Mouse (Mus musculus) right cerebral cortex, adult 18-20 months (tissue): ENCODE data around the gene Jpt1.
A peak's percentile ranks its signal among the peaks of the same experiment; 100 is the strongest.
"Not testable (repeated sequence)": the region's sequence is repeated elsewhere in the genome, so short reads cannot be mapped to it uniquely, and the experiment has no call there.

ENCODE experiments used
- DNase-seq: peaks from one replicate; pipeline ENCODE4 v3.0.0; 2022; ENCODE audit warnings: mixed read lengths

Jpt1 gene

DNA sequence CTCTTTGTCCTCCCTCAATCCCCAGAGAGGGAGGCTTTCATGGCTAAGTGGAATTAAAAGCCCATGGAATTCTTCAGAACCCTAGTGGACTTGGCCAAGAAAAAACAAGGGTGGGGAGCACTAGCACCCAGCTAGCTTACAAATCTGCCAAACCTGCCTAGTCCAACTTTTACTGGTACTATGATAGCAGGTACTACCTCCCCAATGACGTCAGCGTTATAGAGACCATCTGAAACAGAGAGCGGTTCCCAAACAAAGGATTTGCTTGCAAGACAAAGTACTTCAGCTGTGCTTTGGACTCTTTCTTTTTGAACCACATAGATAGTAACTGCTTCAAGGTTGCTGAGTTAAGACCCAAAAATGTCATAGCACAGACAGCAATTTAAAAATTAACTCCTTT is 2.2 kb downstream of the Jpt1 start:
- no peak for DNase-seq

DNA sequence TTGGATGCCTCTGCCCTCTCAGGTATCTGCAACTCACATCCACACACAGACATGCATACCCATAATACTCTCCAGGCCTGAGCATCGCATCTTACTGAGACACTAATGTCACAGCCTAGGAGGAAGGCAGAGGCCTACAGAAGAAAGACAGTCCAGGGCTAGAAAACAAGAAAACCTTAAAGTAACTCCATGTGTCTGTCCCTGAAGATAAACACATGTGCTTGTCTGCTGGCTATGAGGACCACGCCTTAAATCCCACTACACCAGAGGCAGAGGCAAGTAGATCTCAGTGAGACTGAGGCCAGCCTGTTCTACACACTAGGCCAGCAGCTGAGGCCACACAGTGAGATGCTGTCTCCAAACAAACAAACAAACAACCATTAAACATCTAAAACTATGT is 3.1 kb downstream of the Jpt1 start:
- DNase-seq = no peak

DNA sequence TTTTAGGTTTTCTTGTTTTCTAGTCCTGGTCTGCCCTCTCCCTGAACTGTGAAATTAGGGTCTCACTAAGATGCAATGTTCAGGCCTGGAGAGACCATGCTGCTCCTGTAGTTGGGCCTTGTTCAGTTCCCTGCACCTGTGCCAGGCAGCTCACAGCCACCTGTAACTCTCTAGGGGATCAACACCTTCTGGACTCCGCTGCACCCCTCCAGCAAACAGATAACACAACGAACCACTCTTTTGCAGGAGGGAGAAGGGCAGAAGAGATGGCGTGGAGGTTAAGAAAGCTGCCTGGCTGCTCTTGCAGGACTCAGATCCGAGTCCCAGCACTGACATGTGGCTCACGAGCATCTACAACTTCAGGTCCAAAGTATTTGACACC is 3.7 kb downstream of the Jpt1 start:
- no peak for DNase-seq

DNA sequence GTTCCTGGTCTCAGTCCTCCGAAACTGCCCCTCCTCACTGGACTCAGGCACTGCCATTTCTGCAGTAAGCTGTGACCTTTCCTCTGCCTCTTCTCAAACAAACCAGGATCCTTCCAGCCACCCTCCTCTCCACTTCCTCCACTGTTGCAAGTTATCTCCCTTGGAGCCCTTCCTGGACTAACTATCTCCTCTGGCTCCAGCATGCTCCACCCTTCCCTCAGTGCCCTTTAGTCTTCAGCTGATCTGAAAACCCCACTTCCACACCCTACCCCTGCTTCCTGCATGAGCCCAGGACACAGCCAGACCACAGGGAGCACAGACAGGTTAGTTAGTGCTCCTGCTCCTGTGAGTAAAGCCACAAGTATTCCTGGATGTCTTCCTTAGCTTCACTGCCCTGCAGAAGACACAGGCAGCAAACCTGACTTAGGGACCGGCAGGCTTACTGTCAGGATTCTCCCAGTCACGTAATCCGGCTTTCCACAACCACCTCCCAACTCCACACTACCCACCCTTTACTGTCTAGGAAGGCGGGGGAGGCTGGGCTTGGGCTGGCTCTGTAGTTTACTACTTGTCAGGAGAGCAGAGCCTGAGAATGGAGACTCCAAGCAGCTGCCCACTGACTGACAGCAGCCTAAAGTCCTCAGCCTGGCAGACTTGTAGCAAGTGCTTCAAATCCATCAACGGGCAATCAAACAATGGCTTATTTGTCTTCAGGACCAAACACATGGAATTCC is 4.2 kb downstream of the Jpt1 start:
- DNase-seq = no peak

DNA sequence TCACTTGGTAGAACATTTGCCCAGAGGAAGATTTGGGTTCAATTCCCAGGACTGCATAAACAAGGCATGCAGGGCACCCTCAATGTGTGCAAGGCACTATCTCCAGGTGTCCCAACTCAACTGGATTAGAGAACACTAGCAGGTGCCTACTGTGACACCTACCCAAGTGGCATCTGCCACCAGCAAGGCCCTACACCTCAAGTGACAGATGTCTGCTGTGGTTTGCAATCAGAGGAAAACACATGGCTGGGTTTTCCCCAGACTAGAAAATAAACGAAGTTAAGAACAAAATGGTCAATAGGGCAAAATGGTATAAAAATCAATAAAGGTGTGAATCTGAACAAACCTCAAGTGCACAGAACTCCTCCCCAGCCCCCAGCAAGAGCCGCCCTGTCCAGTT is 6.1 kb downstream of the Jpt1 start:
- no peak for DNase-seq

DNA sequence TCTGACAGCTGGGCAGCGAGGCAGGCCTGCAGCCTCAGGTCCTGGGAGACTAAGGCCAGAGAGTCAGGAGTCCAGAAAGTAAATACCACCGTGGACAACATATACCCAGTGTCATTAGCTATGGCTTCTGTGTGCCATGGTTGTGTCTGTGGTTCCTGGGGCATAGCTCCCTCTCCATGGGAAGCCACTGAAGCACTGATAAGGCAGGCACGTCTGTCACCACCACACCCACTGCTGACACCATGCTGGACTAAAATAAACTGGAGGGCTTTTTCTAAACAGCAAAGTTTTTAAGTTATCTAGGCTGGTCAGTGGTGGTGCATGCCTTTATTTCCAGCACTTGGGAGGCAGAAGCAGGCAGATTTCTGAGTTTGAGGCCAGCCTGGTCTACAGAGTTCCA is 7.6 kb downstream of the Jpt1 start:
- no peak for DNase-seq

DNA sequence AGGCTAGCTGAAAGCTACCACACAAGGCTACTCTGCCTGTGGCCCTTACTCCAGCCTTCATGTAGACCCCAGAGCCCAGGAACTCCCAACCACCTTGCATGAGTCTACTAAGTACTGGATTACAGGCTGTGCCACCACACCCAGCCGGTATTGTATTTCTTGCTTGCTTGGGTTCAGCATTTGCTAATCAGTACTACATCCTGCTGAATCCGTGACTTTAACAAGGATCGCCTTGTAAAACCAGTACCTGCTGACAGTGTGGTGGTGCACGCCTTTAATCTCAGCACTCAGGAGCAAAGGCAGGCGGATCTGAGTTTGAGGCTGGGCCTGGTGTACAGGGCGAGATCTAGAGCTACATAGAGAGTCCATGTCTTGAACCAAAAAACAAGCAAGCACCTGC is 11.6 kb downstream of the Jpt1 start:
- no peak for DNase-seq

DNA sequence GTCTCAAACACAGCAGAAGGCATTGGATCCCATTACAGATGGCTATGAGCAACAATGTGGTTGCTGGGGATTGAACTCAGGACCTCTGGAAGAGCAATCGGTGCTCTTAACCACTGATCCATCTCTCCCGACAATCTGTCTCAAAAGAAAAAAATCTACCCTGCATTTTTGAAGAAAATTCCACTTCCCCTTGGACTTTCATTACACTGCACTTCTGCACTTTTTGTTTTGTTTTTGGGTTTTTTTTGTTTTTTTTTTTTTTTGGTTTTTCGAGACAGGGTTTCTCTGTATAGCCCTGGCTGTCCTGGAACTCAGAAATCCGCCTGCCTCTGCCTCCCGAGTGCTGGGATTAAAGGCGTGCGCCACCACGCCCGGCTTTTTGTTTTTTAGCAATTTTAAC is 17.6 kb downstream of the Jpt1 start:
- DNase-seq = not testable (repeated sequence)

DNA sequence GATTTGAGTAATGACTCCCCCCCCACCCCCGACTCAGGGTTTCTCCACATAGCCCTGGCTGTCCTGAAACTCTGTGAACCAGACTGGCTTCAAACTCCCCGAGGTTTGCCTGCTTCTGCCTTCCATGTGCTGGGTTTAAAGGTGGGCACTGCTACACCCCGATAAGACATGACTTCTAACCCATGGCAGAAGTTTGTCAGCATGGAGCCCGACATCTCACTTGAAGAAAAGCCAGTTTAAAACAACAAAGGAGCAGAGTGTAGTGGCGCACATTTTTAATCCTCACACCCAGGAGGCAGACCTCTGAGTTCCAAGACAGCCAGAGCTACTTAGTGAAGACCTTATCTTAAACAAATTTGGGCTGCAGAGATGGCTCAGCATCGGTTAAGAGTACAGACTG is 21.8 kb downstream of the Jpt1 start:
- DNase-seq = no peak

DNA sequence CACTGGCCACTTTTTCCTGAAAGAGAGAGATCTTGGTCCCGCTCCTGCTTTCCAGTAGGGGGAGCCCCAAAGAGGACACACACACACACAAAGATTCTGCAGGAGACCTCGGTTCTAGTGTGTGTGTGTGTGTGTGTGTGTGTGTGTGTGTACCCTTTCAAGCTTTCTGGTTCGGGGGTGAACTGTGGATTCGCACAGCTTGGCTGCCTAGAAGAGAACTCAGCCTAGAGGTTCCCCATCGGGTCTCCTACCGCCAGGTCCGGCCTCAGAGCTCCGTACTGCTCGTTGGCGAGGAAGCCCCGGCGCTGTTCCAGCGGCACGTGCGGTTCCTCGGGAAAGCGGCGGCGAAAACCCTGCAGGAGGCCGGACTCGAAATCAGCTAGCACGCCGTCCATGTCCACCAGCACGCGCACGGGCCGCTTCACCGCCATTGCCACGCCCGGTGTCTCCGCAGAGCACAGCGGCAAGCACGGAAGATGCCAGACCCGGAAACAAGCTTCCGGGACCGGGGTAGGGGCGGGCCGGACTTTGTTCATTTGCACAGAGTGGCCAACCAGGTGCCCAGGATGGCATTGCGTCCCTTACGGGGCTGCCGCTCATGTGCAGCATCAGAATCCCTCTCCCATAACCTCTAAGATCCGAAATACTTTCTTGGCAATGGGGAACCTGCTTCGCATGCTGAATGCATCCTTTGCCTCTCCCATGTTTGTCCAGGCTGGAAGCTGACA is 22.7 kb downstream of the Jpt1 start, which contains the start of gene Nt5c:
Gene Nt5c, minus strand, starts transcription at position 507 of the 728 bp plus-strand sequence.
- peak; percentile 87 for DNase-seq

DNA sequence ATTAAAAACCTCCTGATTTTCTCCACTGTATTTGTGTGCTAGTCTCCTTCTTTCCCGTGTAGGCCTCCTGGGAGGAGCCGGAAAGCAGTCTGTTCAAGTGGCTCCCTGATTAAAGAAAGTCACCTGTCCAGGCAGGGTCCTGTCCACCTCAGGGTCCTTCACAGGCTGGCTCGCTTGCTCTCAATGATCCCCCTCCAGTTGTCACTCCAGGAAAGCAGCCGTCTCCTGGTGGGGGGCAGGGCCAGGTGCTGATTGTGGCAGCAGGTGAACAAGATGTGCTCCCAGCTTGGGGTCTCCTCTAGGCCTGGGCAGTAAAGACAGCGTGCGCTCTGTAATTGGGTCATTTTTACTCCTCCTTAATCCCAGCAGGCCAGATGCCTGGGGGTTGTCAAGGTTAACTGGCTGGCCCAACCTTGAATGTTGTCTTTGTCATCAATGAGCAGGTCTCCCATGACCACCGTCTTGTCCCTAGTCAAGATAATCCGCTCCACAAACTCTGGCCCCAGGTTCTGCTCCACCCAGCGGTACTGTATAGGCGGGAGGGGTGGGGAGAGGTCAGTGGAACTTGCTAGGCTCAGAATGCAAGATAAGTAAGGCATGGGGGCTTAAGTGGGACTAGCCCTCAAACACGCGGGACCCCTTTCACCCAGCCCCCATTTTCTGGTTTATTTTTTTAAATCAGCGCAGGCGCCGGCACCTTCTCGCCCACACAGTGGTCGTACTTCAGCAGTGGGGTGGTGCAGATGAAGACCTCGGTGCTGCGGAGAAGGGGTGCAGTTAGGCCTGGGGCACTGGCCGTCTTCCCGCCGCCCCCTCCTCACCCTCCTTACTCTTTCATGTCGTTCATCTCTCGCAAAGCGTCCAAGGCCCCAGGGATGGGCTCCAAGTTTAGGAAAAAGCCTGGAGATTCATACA is 23.5 kb downstream of the Jpt1 start:
- no peak for DNase-seq

DNA sequence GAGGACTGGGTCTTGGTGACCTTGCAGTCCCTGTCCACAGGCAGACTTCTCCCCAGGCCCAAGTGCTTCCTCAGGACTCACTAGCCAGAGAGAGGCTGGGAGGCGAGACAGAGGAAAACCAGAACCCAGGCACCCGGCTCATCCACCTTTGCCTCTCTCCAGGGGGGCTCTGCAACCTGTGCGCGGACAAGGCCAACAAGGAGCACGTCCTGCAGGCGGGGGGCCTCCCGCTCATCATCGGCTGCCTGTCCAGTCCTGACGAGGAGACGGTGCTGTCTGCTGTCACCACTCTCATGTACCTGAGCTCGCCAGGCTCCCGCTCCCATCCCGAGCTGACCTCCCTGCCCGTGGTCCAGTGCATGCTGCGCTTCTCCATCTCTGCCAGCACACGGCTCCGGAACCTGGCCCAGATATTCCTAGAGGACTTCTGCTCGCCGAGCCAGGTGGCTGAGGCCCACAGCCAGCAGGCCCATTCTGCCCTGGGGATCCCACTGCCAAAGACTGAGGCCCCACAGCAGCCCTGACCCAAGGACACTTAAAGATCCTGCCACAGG is 25.6 kb downstream of the Jpt1 start:
- no peak for DNase-seq

DNA sequence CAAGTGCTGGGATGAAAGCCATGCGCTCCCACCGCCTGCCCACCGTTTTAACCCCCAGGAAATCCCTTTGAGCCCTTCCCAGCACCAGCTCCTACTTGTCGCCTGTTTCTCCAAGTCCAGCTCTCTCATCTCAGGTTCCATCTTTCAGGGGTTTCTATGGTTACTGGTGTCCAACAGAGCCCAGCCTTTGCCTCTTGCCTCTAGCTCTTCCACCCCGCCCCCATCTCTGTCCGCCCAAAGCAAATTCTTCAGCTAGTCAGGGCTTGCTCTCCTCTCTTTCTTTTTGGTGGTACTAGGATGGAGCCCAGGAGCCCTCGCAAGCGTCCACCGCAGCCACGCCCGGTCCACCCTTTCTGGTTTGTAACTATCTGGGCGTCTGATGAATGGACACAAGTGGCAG is 29.0 kb downstream of the Jpt1 start:
- no peak for DNase-seq

DNA sequence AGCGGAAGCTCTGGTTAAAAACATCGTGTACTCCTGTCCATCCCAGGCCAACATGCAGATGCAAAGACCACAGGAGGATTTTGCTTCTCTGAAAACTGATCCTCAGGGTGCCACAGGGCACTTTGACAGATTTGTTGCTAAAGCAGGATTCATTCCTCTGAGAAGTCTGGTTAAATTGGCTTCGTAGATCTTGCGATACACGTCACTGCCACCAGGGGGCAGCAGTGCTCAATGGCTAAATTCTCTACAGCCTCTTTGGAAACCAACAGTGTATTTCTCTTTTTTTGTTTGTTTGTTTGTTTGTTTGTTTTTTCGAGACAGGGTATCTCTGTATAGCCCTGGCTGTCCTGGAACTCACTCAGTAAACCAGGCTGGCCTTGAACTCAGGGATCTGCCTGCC is 30.5 kb downstream of the Jpt1 start:
- peak; percentile 75 for DNase-seq

DNA sequence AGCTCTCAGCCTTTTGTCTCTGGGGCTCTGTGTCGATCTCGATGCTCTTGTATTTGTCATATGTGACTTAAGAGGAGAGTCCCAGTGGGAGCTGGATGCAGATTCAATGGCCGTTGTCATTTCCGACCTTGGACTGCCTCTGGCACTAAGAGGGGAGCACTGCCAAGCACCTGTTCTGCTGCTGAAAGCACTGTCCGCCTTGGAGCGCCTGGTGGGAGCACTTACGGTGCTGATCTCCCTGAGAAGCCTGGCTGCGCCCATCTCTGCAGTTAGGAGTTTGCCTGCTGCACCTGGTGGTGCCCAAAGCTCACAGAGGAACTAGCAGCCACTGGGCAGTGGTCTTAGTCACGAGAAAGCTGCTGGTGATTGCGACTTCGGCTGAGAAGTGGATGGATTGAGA is 30.9 kb downstream of the Jpt1 start:
- DNase-seq = no peak

DNA sequence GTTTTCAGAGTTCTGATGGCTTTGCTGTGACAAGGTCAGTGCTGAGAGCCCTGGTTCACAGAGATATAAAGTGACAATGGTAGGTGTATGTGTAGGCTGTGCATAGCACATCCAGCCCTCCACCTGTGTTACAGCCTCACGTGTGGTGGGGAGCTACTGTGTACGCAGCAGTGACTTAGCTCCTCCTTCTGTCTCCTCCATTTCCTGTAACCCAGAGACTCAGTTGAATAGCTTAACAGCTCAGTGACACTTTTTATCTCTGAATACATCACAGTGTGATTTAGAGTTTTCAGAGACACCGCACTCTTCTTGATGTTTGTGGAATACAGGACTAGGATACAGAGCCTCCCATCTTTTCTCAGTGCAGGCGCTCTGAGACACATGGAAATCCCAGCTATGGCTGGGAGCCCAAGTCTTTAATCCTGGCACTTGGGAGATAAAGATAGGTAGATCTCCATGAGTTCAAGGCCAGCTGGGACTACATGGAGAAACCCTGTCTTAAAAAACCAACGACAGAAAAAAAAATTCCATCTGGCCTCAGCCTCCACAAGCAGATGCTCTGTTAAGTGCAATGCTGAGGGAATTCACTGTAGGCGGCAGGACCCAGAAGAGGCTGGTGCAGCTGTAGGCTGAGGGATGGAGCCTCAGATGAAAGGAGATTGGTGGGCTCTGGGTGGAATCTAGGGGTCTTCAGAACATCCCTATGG is 32.5 kb downstream of the Jpt1 start:
- peak; percentile 81 for DNase-seq

DNA sequence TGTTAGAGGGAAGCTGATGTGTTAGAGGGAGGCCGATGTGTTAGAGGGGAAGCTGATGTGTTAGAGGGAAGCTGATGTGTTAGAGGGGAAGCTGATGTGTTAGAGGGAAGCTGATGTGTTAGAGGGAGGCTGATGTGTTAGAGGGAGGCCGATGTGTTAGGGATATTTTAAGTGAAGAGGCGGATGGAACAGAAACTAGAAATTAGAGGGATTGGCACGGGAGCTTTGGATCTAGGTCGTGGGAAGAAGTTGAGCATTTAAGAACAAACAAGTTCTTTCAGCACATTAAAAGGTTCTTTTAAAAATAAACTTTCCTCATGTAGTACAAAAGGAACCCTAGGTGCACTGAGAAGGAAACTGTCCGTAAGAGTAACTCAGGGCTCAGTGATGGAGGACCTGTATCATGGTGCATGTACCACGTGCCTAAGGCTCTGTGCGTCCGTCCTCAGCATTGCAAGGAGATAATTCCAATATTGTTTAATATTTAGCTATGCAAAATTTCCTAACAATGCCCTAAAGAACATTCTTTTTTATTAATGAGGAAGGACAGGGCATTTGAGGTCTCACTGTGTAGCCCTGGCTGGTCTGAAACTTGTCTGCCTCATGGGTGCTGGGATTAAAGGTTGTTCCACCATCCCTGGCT is 35.8 kb downstream of the Jpt1 start:
- no peak for DNase-seq

DNA sequence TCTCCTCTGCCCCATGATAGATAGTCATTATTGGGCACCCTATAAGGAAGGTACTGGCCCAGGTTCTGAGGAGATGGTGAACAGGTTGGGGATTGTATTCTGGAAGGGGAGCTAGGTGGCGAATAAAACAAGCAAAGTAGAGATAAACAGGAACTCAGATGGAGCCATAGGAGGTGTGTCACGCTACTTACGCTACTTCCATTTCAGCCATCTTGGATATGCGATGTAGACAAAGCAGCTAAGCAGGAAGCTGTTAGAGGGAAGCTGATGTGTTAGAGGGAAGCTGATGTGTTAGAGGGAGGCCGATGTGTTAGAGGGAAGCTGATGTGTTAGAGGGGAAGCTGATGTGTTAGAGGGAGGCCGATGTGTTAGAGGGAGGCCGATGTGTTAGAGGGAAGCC is 36.8 kb downstream of the Jpt1 start:
- DNase-seq = not testable (repeated sequence)

DNA sequence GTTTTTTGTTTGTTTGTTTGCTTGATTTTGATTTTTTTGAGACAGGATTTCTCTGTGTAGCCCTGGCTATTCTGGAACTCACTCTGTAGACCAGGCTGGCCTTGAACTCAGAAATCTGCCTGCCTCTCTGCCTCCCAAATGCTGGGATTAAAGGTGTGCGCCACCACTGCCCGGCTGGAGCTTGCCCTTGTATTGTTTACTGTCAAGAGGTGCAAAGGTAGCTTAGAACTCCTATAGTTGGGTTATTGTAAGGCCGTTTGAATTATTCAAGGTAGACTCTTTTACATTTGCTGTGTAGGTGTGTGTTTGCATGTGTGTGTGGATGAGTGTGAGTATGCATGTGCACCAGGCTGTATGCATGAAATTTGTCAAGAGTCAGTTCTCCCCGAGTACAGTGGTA is 37.6 kb downstream of the Jpt1 start:
- not testable (repeated sequence) for DNase-seq

DNA sequence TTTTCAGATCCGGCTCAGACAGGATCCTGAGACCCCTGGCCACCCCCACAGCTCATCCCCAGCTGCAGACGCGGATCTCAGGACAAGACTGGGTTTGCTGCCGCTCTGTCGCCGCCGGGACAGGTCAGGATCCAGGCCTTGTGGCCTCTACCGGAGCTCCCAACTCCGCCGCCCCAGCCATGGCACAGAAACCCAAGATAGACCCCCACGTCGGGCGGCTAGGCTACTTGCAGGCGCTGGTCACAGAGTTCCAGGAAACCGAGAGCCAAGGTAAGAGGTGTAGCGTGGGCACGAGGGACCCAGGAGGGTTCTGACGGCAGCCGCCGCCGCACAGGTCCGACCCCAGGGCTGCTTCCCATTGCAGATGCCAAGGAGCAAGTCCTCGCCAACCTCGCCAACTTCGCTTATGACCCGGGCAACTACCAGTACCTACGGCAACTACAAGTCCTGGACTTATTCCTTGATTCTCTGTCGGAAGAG is 38.4 kb downstream of the Jpt1 start:
- no peak for DNase-seq

DNA sequence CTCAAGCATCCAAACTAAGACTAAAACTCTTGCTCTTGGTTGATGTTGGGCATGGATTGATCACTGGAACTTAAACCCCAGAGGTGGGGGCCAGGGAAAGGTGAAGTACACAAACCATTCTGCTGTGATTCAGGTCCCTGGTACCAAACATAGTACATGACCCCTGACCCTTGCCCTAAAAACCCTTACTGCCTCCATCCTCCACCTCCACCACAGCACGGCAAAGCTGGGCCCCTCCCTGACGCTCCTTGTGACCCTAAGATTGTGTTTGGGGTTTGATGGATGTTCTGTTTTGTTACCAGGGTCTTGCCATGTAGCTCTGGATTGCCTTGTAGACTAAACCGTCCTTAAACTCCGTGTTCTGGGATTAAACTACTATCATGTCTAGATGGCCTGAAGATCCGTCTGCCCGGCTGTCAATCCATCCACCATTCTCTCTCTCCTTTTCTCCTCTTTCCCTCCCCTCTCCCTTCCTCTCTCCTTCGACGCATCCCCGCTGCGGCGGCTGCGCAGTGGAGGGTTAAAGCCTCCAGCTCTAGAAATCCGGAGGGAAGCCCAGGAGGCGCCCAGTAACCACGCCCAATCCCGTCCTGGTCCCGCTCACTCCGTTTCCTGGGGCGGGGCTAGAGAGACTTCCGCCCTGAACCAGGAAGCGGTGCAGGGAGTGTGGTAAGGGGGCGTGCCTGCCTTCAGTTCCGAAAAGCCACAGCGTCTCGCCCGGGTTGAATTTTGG is 39.0 kb downstream of the Jpt1 start, which contains the start of gene Armc7:
Gene Armc7, plus strand, starts transcription at position 643 of the 733 bp plus-strand sequence.
- peak; percentile 97 for DNase-seq
